Mouse (Mus musculus) 3134 (cell line): ENCODE results near the gene Ogfod1.

Experiments used
- DNase-seq: peaks from one replicate; pipeline ENCODE4 v3.0.0-alpha.2; 2011; ENCODE audit warnings: low spot score; ENCODE audit not compliant: insufficient read length; ENCODE audit errors: extremely low read depth

The Ogfod1 gene

GRCm38 (mm10) chr8:94066121-94066863 lies 29.3 kb downstream of the Ogfod1 start:
- DNase-seq: no peak

- DNase-seq: no peak
Observed at GRCm38 (mm10) chr8:94068793-94069192, 31.8 kb downstream of the Ogfod1 start.

- no peak for DNase-seq
Observed at GRCm38 (mm10) chr8:94076461-94077192, 39.6 kb downstream of the Ogfod1 start.

- DNase-seq: no peak
Observed at GRCm38 (mm10) chr8:94087964-94088363, 51.0 kb downstream of the Ogfod1 start.

- no peak for DNase-seq
Observed at GRCm38 (mm10) chr8:94089715-94090114, 52.7 kb downstream of the Ogfod1 start.

- no peak for DNase-seq
Observed at GRCm38 (mm10) chr8:94092848-94093247, 55.9 kb downstream of the Ogfod1 start.

- no peak for DNase-seq
Observed at GRCm38 (mm10) chr8:94094281-94094680, 57.3 kb downstream of the Ogfod1 start.

- peak; percentile 99 for DNase-seq
Observed at GRCm38 (mm10) chr8:94098081-94098974, 61.3 kb downstream of the Ogfod1 start, which contains the start of gene Bbs2. Bbs2 (minus strand) TSS chr8:94098928.

GRCm38 (mm10) chr8:94098996-94099395 lies 62.0 kb downstream of the Ogfod1 start:
- no peak for DNase-seq

- no peak for DNase-seq
Observed at GRCm38 (mm10) chr8:94104146-94104545, 67.1 kb downstream of the Ogfod1 start.

- DNase-seq: no peak
Observed at GRCm38 (mm10) chr8:94107871-94108270, 70.9 kb downstream of the Ogfod1 start.

- no peak for DNase-seq
Observed at GRCm38 (mm10) chr8:94109396-94109795, 72.4 kb downstream of the Ogfod1 start.

- DNase-seq: no peak
Observed at GRCm38 (mm10) chr8:94109835-94110234, 72.8 kb downstream of the Ogfod1 start.

GRCm38 (mm10) chr8:94110526-94111177 lies 73.7 kb downstream of the Ogfod1 start:
- DNase-seq: peak; percentile 82

GRCm38 (mm10) chr8:94113435-94113834 lies 76.4 kb downstream of the Ogfod1 start:
- DNase-seq: no peak

GRCm38 (mm10) chr8:94113972-94114371 lies 77.0 kb downstream of the Ogfod1 start:
- DNase-seq: no peak
